Mouse (Mus musculus): ENCODE data around the gene Epdr1. TPM values are rescaled to one million over a fixed set of nuclear protein-coding genes. Genes with fewer than 3 reads are reported as not detected.
"Not testable (repeated sequence)": the region's sequence is repeated elsewhere in the genome, so short reads cannot be mapped to it uniquely, and the experiment has no call there.

Epdr1 gene
- polyA plus RNA-seq, 1 experiment from 2014 or later, result 22.4 TPM

DNA sequence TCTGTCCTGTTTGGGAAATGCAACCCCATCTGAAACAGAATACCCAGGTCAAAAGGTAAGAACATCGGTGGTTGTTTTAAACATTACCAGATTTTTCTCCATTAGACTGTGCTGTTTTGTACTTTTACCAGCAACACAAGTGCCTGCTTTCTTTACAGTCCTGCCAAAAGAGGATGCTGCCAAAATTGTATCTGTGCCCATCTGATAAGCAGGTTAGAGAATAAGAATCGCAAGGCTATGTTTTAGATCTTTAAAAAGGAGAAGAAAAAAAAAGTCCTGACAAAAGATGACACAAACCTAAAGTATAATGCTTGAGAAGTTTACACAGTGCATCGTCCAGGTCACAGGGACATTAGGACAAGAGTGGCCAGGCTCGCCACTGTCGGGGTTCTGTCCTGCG lies 20.5 kb downstream of the Epdr1 start:
- Histone ChIP-seq H3K36me3 (no peaks in the 10 kb centered on the region), H3K9ac (no peak overlapping the region), H3K27me3 (replicated peaks) (no peaks in the 10 kb centered on the region), H3K27ac (no peak overlapping the region), H3K4me2 (no peak overlapping the region), H3K4me3 (replicated peaks) (no peak overlapping the region), H3K4me1 (no peaks in the 10 kb centered on the region), H3K9me3 (no peaks in the 10 kb centered on the region)
- ATAC-seq (ENCODE audit: insufficient read depth, low FRiP score, low read depth), result no peak
- 80% methylated on average over 6 of the region's 6 CpGs for WGBS

DNA sequence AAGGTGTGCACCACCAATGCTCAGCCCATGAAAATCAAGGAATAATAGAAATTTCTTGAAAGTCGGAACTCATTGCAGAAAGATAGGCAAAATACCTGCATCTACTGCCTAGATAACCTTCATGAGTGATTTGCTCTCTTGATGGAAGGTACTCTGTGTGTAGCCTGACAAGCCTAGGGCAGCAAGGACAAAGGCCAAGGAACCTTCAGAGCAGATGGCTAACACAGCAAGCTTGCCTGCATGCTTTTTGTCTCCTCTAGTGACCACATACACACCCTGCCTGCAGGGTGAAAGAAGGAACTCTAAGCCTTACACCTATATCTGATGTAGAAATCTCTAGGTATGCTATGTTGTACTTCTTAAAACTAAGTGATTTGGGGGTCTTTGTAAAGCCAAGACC lies 24.6 kb downstream of the Epdr1 start:
- Histone ChIP-seq H3K4me1 (no peaks in the 10 kb centered on the region), H3K9me3 (no peaks in the 10 kb centered on the region), H3K36me3 (no peaks in the 10 kb centered on the region), H3K4me3 (replicated peaks) (no peak overlapping the region), H3K27me3 (replicated peaks) (no peaks in the 10 kb centered on the region), H3K4me2 (no peak overlapping the region), H3K27ac (no peak overlapping the region), H3K9ac (no peak overlapping the region)
- ATAC-seq (ENCODE audit: insufficient read depth, low FRiP score, low read depth), result no peak
- 97% methylated on average over 1 of the region's 1 CpGs for WGBS

DNA sequence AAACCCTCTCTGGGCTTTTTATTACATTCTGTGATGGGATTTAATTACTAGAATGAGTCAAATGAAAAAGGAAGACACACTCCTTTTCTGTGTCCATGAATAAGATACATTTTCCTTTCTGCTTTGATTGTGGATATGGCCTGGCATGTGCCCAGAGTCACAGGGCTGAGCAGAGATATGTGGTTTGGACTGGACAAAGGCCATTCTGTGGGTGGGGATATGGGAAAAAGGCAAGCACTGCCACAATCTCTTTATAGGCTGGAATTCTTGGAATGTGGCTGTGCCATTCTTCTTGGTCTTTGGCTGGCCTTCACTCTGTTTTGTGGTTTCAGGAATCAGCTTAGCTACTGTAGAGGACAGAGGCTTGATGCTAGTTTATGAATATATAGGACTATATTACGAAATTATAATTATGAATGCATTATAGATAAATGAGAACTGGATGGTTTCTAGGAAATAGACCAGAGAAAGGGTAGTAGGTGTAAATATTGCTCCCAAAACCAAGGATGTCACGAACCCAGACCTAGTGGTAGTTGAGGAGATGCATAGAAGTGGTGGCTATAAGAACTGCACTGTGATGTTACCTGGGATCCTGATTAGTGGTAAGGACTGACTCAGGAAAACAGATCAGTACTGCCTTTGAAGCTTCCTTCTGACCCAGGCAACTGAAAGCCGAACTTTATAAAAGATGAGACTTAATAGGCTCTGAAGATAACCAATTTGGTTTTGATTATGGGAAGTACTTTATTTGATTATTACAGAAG lies 28.5 kb downstream of the Epdr1 start:
- H3K9ac ChIP-seq, result no peak overlapping the region
- H3K27me3 ChIP-seq (replicated peaks), result no peaks in the 10 kb centered on the region
- H3K4me2 ChIP-seq, result no peak overlapping the region
- H3K4me3 ChIP-seq (replicated peaks), result no peak overlapping the region
- no peaks in the 10 kb centered on the region for H3K4me1 ChIP-seq
- 82% methylated on average over 3 of the region's 3 CpGs for WGBS
- no peaks in the 10 kb centered on the region for H3K36me3 ChIP-seq
- no peak for ATAC-seq (ENCODE audit: insufficient read depth, low FRiP score, low read depth)
- H3K27ac ChIP-seq, result no peak overlapping the region
- no peaks in the 10 kb centered on the region for H3K9me3 ChIP-seq

DNA sequence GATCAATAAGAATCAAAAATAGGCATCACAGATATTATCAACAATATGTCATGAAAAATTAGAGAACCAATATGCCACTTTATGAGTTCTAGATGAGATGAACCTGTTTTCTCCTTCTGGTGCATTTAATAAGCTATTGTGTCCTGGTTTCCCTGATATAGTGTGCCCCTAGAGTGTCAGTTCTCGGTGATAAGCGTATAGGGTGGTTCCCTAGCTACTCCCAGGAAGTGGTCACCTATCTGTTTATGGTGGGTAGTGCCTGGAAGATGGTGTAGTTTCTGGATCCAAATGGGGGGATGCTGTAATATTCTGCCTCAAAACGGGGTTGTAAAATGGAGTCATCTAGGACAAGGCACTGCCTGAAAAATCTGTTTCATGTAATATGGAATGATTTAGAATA lies 43.8 kb downstream of the Epdr1 start:
- Histone ChIP-seq H3K27me3 (replicated peaks) (no peaks in the 10 kb centered on the region), H3K27ac (no peak overlapping the region), H3K36me3 (no peaks in the 10 kb centered on the region), H3K4me1 (no peaks in the 10 kb centered on the region), H3K9me3 (no peaks in the 10 kb centered on the region), H3K4me2 (no peak overlapping the region), H3K4me3 (replicated peaks) (no peak overlapping the region), H3K9ac (no peak overlapping the region)
- no peak; the same call in 1 of the 2 replicates for ATAC-seq (ENCODE audit: insufficient read depth, low FRiP score, low read depth)
- WGBS, result 80% methylated on average over 3 of the region's 3 CpGs

DNA sequence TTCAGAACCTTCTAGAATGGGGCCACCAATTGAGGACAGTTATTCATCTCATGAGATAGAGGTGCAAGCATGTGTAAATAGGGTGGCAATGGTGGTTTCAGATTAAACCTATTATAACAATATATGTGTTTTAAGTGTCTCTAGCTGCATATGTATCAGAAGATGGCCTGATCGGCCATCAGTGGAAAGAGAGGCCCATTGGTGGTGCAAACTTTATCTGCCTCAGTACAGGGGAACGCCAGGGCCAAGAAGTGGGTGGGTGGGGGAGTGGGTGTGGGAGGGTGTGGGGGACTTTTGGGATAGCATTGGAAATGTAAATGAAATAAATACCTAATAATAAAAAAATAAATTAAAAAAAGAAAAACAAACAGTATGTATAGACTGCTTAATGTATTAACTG lies 45.0 kb downstream of the Epdr1 start:
- H3K4me2 ChIP-seq; H3K9ac ChIP-seq; H3K4me1 ChIP-seq; H3K27me3 ChIP-seq (replicated peaks); H3K9me3 ChIP-seq; H3K4me3 ChIP-seq (replicated peaks); H3K36me3 ChIP-seq; H3K27ac ChIP-seq; ATAC-seq (ENCODE audit: insufficient read depth, low FRiP score, low read depth): not testable (repeated sequence)
- WGBS, result 89% methylated on average over 2 of the region's 2 CpGs

DNA sequence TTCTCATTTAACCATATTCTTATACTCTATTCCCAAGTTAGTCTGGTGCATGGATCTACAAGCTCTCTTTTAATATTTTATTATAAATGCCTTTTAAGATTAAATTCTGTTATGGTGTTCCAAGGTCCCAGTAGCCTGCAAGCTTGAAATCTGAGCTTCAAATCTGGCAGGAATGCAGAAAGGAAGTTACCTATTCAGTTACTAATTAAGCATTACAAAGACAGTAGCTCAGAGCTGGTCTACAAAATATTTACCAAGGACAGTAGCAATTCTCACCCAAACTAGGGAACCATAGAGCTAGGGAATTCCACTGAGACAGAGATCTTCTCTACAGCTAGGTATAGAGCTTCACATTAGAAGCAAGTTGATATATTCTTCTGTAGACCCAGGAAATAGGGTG lies 49.6 kb downstream of the Epdr1 start:
- H3K4me3 ChIP-seq (replicated peaks); H3K9ac ChIP-seq; H3K9me3 ChIP-seq; H3K4me1 ChIP-seq; ATAC-seq (ENCODE audit: insufficient read depth, low FRiP score, low read depth); H3K27ac ChIP-seq; H3K27me3 ChIP-seq (replicated peaks); H3K4me2 ChIP-seq; H3K36me3 ChIP-seq: not testable (repeated sequence)

DNA sequence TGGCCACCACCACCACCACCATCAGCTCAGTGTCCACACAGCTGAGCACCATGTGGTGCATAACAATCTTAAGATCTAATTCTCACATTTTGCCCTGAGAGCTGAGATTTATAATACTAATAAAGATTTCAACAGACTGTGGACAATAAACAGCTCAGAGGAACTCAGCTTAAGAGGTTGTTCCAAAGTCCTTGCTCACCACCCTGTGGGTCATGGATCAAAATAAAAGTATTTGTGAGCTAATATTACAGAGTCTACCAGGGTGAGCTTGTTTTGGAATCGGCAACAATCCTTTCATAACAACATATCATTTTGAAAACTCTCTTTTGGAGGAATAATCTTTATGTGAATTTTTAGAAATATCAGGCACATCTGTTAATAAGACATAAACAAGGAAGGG lies 57.2 kb downstream of the Epdr1 start:
- H3K27ac ChIP-seq, result no peak overlapping the region
- no peak for ATAC-seq (ENCODE audit: insufficient read depth, low FRiP score, low read depth)
- H3K27me3 ChIP-seq (replicated peaks), result no peaks in the 10 kb centered on the region
- H3K4me3 ChIP-seq (replicated peaks), result no peak overlapping the region
- no peaks in the 10 kb centered on the region for H3K4me1 ChIP-seq
- no peak overlapping the region for H3K9ac ChIP-seq
- no peak overlapping the region for H3K4me2 ChIP-seq
- 88% methylated on average over 1 of the region's 1 CpGs for WGBS
- no peaks in the 10 kb centered on the region for H3K36me3 ChIP-seq
- no peaks in the 10 kb centered on the region for H3K9me3 ChIP-seq

DNA sequence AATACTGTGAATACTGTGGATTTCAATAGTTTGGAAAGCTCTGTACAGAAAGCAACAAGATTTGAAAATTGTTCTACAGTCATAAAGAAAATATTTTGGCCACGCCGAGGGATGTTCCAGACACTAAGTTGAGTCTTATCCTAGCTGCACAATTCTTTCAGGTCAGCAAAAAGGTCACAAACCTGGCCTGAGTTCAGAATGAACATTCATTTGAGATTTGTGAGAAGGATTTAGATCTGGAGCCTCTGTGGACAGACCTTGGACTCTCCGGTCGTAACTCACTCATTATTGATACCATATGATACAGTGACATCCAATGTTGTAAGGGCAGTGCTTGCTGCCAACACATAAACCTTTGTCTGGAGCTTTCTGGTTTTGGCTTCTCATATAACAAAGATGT lies 64.3 kb downstream of the Epdr1 start:
- H3K4me2 ChIP-seq, result no peak overlapping the region
- no peaks in the 10 kb centered on the region for H3K36me3 ChIP-seq
- WGBS, result 78% methylated on average over 4 of the region's 4 CpGs
- H3K4me1 ChIP-seq, result no peaks in the 10 kb centered on the region
- H3K4me3 ChIP-seq (replicated peaks), result no peak overlapping the region
- no peak overlapping the region for H3K27ac ChIP-seq
- no peaks in the 10 kb centered on the region for H3K27me3 ChIP-seq (replicated peaks)
- H3K9me3 ChIP-seq, result no peaks in the 10 kb centered on the region
- no peak for ATAC-seq (ENCODE audit: insufficient read depth, low FRiP score, low read depth)
- H3K9ac ChIP-seq, result no peak overlapping the region

Other genes starting within 250 kb of the Epdr1 start
- 94.8 and 97.5 TPM in 2 replicates for gene Stard3nl, start 224.1 kb downstream of the Epdr1 start, polyA plus RNA-seq (2015; fragmentation: Nextera tagmentation; extraction: Ambion mirVana)
- gene Sfrp4, start 3.2 kb upstream of the Epdr1 start, polyA plus RNA-seq (2015; fragmentation: Nextera tagmentation; extraction: Ambion mirVana), result 6.2 and 6.8 TPM in 2 replicates
- gene Nme8, start 77.9 kb upstream of the Epdr1 start, polyA plus RNA-seq (2015; fragmentation: Nextera tagmentation; extraction: Ambion mirVana), result not detected in 2 replicates
- gene Gpr141, start 204.3 kb upstream of the Epdr1 start, polyA plus RNA-seq (2015; fragmentation: Nextera tagmentation; extraction: Ambion mirVana), result 1.4 and 2.3 TPM in 2 replicates